Mouse (Mus musculus) lung, adult 2 months (tissue): Measurements from ENCODE around the gene Cenph.

Experiments used
- CTCF ChIP-seq: fragments of 200-500 bp; IDR thresholded peaks from 2 replicates; pipeline ENCODE4 v1.5.1; 2011; ENCODE audit warnings: mild to moderate bottlenecking, low read length, control low read depth; ENCODE audit not compliant: insufficient read depth
- POLR2A ChIP-seq: fragments of 200-500 bp; IDR thresholded peaks from 2 replicates; pipeline ENCODE4 v1.6.1; 2011; ENCODE audit warnings: low read depth, mild to moderate bottlenecking, control low read depth, low read length, borderline replicate concordance; ENCODE audit errors: extremely low read depth

GRCm38 (mm10) chr13:100732756-100733155, 42.9 kb downstream of the Cenph start:
- TF ChIP-seq CTCF (no peak), POLR2A (no peak)
